Mouse (Mus musculus): Measurements from ENCODE around the gene Tac4. TPM values are rescaled to one million over a fixed set of nuclear protein-coding genes. Genes with fewer than 3 reads are reported as not detected.

The Tac4 gene
- polyA plus RNA-seq, 1 experiment from 2014 or later = not detected

- H3K9ac ChIP-seq = no peak overlapping the region
- no peaks in the 10 kb centered on the region for H3K4me1 ChIP-seq (replicated peaks)
- no peaks in the 10 kb centered on the region for H3K9me3 ChIP-seq
- H3K27me3 ChIP-seq = 0 out of 2 replicates have a peak, but pooled peaks cover 6% of the 10 kb centered on the region
- no peaks in the 10 kb centered on the region for H3K36me3 ChIP-seq
- no peak overlapping the region for H3K27ac ChIP-seq
- ATAC-seq (ENCODE audit: low FRiP score) = no peak
- no peak overlapping the region for H3K4me3 ChIP-seq
- H3K4me2 ChIP-seq = no peak overlapping the region
- whole genome bisulfite sequencing = 67% methylated on average over 6 of the region's 6 CpGs
Measured at GRCm38 (mm10) chr11:95242653-95243052, 18.7 kb upstream of the Tac4 start.

GRCm38 (mm10) chr11:95245456-95245855 is 15.9 kb upstream of the Tac4 start:
- Histone ChIP-seq H3K27me3 (peaks cover 6% of the 10 kb centered on the region), H3K27ac (no peak overlapping the region), H3K9ac (no peak overlapping the region), H3K4me3 (no peak overlapping the region), H3K4me1 (replicated peaks) (0 out of 2 replicates have a peak, but pooled peaks cover 4% of the 10 kb centered on the region), H3K4me2 (no peak overlapping the region), H3K9me3 (no peaks in the 10 kb centered on the region), H3K36me3 (no peaks in the 10 kb centered on the region)
- ATAC-seq (ENCODE audit: low FRiP score) = no peak
- 77% methylated on average over 7 of the region's 7 CpGs for WGBS

GRCm38 (mm10) chr11:95247065-95247464 is 14.3 kb upstream of the Tac4 start:
- Histone ChIP-seq H3K9me3 (no peaks in the 10 kb centered on the region), H3K4me2 (no peak overlapping the region), H3K27me3 (peaks cover 10% of the 10 kb centered on the region), H3K27ac (no peak overlapping the region), H3K4me1 (replicated peaks) (0 out of 2 replicates have a peak, but pooled peaks cover 4% of the 10 kb centered on the region), H3K36me3 (no peaks in the 10 kb centered on the region), H3K4me3 (no peak overlapping the region), H3K9ac (no peak overlapping the region)
- 35% methylated on average over 14 of the region's 14 CpGs for WGBS
- no peak for ATAC-seq (ENCODE audit: low FRiP score)

- Histone ChIP-seq H3K4me2 (no peak overlapping the region), H3K9me3 (no peaks in the 10 kb centered on the region), H3K9ac (no peak overlapping the region), H3K36me3 (no peaks in the 10 kb centered on the region), H3K4me3 (no peak overlapping the region), H3K27me3 (peaks cover 12% of the 10 kb centered on the region), H3K27ac (no peak overlapping the region), H3K4me1 (replicated peaks) (0 out of 2 replicates have a peak, but pooled peaks cover 4% of the 10 kb centered on the region)
- 52% methylated on average over 10 of the region's 10 CpGs for WGBS
- no peak for ATAC-seq (ENCODE audit: low FRiP score)
Measured at GRCm38 (mm10) chr11:95250110-95250509, 11.2 kb upstream of the Tac4 start.

- H3K4me3 ChIP-seq = no peak overlapping the region
- ATAC-seq (ENCODE audit: low FRiP score) = no peak
- no peak overlapping the region for H3K4me2 ChIP-seq
- H3K27ac ChIP-seq = no peak overlapping the region
- no peaks in the 10 kb centered on the region for H3K9me3 ChIP-seq
- WGBS = 5% methylated on average over 11 of the region's 11 CpGs
- H3K9ac ChIP-seq = 0 out of 2 replicates have a peak overlapping the region, but pooled peaks have one; percentile 35
- peaks cover 20% of the 10 kb centered on the region for H3K27me3 ChIP-seq
- no peaks in the 10 kb centered on the region for H3K36me3 ChIP-seq
- H3K4me1 ChIP-seq (replicated peaks) = 0 out of 2 replicates have a peak, but pooled peaks cover 4% of the 10 kb centered on the region
Measured at GRCm38 (mm10) chr11:95251295-95251694, 10.0 kb upstream of the Tac4 start.

- Histone ChIP-seq H3K27ac (no peak overlapping the region), H3K36me3 (no peaks in the 10 kb centered on the region), H3K9ac (no peak overlapping the region), H3K4me3 (no peak overlapping the region), H3K4me1 (replicated peaks) (0 out of 2 replicates have a peak, but pooled peaks cover 4% of the 10 kb centered on the region), H3K27me3 (peaks cover 26% of the 10 kb centered on the region), H3K9me3 (no peaks in the 10 kb centered on the region), H3K4me2 (no peak overlapping the region)
- ATAC-seq (ENCODE audit: low FRiP score) = no peak
- 82% methylated on average over 6 of the region's 6 CpGs for WGBS
Measured at GRCm38 (mm10) chr11:95252104-95252503, 9.2 kb upstream of the Tac4 start.

- no peak overlapping the region for H3K4me2 ChIP-seq
- peaks cover 16% of the 10 kb centered on the region for H3K4me1 ChIP-seq (replicated peaks)
- H3K27me3 ChIP-seq = peaks cover 33% of the 10 kb centered on the region
- H3K9me3 ChIP-seq = no peaks in the 10 kb centered on the region
- 88% methylated on average over 8 of the region's 8 CpGs for WGBS
- no peak overlapping the region for H3K9ac ChIP-seq
- no peaks in the 10 kb centered on the region for H3K36me3 ChIP-seq
- H3K4me3 ChIP-seq = no peak overlapping the region
- no peak overlapping the region for H3K27ac ChIP-seq
- ATAC-seq (ENCODE audit: low FRiP score) = no peak
Measured at GRCm38 (mm10) chr11:95254165-95254564, 7.2 kb upstream of the Tac4 start.

GRCm38 (mm10) chr11:95255747-95256146 is 5.6 kb upstream of the Tac4 start:
- H3K4me2 ChIP-seq = no peak overlapping the region
- no peaks in the 10 kb centered on the region for H3K36me3 ChIP-seq
- H3K4me3 ChIP-seq = no peak overlapping the region
- H3K9me3 ChIP-seq = no peaks in the 10 kb centered on the region
- peaks cover 16% of the 10 kb centered on the region for H3K4me1 ChIP-seq (replicated peaks)
- no peak overlapping the region for H3K27ac ChIP-seq
- H3K27me3 ChIP-seq = peaks cover 28% of the 10 kb centered on the region
- WGBS = 76% methylated on average over 6 of the region's 6 CpGs
- ATAC-seq (ENCODE audit: low FRiP score) = no peak
- no peak overlapping the region for H3K9ac ChIP-seq

GRCm38 (mm10) chr11:95257930-95258329 is 3.4 kb upstream of the Tac4 start:
- peaks cover 16% of the 10 kb centered on the region for H3K4me1 ChIP-seq (replicated peaks)
- H3K4me3 ChIP-seq = no peak overlapping the region
- no peak overlapping the region for H3K9ac ChIP-seq
- H3K4me2 ChIP-seq = peak overlapping the region; percentile 77; the same call in 1 of the 2 replicates
- H3K27ac ChIP-seq = no peak overlapping the region
- H3K36me3 ChIP-seq = no peaks in the 10 kb centered on the region
- H3K27me3 ChIP-seq = peaks cover 32% of the 10 kb centered on the region; the same call in 1 of the 2 replicates
- 60% methylated on average over 4 of the region's 4 CpGs for WGBS
- ATAC-seq (ENCODE audit: low FRiP score) = no peak
- H3K9me3 ChIP-seq = no peaks in the 10 kb centered on the region

- Histone ChIP-seq H3K4me1 (replicated peaks) (peaks cover 18% of the 10 kb centered on the region), H3K27ac (no peak overlapping the region), H3K4me2 (peak overlapping the region; percentile 77), H3K36me3 (no peaks in the 10 kb centered on the region), H3K9me3 (no peaks in the 10 kb centered on the region), H3K9ac (peak overlapping the region; percentile 71), H3K4me3 (peak overlapping the region; percentile 48), H3K27me3 (peaks cover 32% of the 10 kb centered on the region; the same call in 1 of the 2 replicates)
- under 1% methylated on average over 26 of the region's 26 CpGs for WGBS
- ATAC-seq (ENCODE audit: low FRiP score) = peak; percentile 47; the same call in 1 of the 2 replicates
Measured at GRCm38 (mm10) chr11:95258490-95258889, 2.8 kb upstream of the Tac4 start.

GRCm38 (mm10) chr11:95259088-95259849 is 2.1 kb upstream of the Tac4 start:
- WGBS = under 1% methylated on average over 73 of the region's 73 CpGs
- ATAC-seq (ENCODE audit: low FRiP score) = peak; percentile 64
- peak overlapping the region; percentile 48 for H3K4me3 ChIP-seq
- peak overlapping the region; percentile 77 for H3K4me2 ChIP-seq
- no peak overlapping the region for H3K27ac ChIP-seq
- no peaks in the 10 kb centered on the region for H3K36me3 ChIP-seq
- peaks cover 26% of the 10 kb centered on the region for H3K4me1 ChIP-seq (replicated peaks)
- no peaks in the 10 kb centered on the region for H3K9me3 ChIP-seq
- peaks cover 32% of the 10 kb centered on the region; the same call in 1 of the 2 replicates for H3K27me3 ChIP-seq
- peak overlapping the region; percentile 71 for H3K9ac ChIP-seq

- Histone ChIP-seq H3K4me1 (replicated peaks) (peaks cover 36% of the 10 kb centered on the region), H3K27me3 (0 out of 2 replicates have a peak, but pooled peaks cover 12% of the 10 kb centered on the region), H3K27ac (no peak overlapping the region), H3K4me3 (no peak overlapping the region), H3K9me3 (no peaks in the 10 kb centered on the region), H3K36me3 (peaks cover 1% of the 10 kb centered on the region), H3K4me2 (no peak overlapping the region), H3K9ac (peak overlapping the region; percentile 19; the same call in 1 of the 2 replicates)
- 20% methylated on average over 11 of the region's 11 CpGs for WGBS
- no peak for ATAC-seq (ENCODE audit: low FRiP score)
Measured at GRCm38 (mm10) chr11:95263816-95264454, 2.6 kb downstream of the Tac4 start.
